Mouse (Mus musculus): Measurements from ENCODE around the gene Neurl1b.

DNA sequence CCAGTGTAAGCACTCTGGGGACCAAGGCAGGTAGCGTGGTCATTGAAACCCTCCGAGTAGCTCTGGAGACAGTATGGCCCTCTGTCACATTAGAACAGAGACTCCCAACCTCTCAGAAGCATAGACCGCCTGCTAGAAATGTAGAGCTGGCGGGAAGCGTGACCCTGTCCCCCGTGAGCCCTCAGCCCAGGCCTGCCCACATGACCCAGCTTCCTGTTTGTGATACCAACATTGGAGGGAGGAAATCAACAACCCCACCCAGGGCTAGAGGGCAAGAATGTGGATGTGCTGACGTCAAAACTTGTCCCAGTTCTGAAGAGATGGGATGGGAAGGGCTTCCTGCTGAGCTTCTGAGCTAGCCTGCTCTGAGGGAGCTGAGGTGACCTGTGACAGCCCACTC, 50.3 kb downstream of the Neurl1b start:
- TF ChIP-seq CTCF (IDR thresholded peaks at IDR 0.05; ENCODE audit: low read depth) (no peak), EP300 (optimal IDR thresholded peaks at IDR 0.05) (no peak)

Data from stomach, postnatal 0 days (tissue).